Mouse (Mus musculus): ENCODE results near the gene Rap1b. TPM values are rescaled to one million over a fixed set of nuclear protein-coding genes. Genes with fewer than 3 reads are reported as not detected.

The Rap1b gene
- polyA plus RNA-seq, 1 experiment from 2014 or later, result 170 TPM

DNA sequence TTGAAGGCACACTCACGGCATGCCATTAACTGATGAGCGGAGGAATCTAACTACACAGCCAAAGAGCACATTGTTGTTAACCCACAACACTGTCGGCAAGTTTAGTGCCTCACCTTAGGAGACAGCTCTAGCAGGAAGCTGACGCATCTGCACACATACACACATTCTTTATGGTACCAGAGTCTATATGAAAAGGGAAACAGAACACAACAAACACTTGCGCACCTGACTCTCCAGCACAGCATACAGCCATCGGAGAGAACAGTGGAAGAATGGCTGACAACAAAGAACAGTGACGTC lies 77.7 kb downstream of the Rap1b start:
- no peaks in the 10 kb centered on the region for H3K4me1 ChIP-seq
- no peak overlapping the region for H3K27ac ChIP-seq (replicated peaks)
- H3K9me3 ChIP-seq (replicated peaks), result no peaks in the 10 kb centered on the region
- H3K4me3 ChIP-seq (replicated peaks), result no peak overlapping the region
- peaks cover 81% of the 10 kb centered on the region for H3K36me3 ChIP-seq
- 84% methylated on average over 7 of the region's 7 CpGs for WGBS
- no peak overlapping the region for H3K4me2 ChIP-seq (replicated peaks)
- H3K9ac ChIP-seq, result no peak overlapping the region
- ATAC-seq (ENCODE audit: insufficient number of reproducible peaks, low FRiP score, low TSS enrichment, low read depth), result no peak
- no peaks in the 10 kb centered on the region for H3K27me3 ChIP-seq

DNA sequence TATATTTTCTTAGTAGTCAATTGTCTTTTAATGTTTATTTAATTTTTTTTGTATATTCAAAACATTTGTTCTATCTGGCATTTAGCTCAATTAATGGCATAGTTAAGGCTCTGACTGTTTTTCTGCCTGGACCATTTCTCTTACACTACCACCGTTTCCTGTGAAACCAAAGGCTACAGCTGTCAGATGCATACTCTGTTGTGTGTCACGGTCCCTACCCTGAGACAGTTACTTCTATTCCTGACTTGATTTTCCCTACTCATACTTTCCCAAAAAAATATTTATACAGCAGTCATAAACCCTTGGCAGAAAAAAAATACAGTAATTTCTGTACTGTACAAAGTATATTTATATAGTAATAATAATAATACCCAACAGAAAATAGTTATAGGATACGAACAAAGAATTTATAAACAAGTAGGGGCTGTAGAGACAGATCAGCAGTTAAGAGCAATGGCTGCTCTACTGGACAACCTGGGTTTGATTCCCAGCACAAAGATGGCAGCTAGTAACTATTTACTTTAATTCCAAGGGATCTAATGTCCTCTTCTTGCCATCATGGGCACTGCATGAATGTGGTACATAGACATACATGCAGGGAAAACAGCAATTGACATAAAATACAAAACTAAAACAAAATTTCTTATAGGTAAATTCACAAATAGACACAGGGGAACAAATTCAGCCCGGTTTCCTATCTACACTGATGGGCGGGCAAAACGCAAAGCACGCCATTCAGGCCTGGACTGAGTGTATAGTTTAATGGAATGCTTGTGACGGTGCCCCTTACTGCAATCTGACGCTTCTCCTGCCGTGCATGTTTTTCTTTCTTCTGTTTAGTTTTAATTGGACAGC lies 78.3 kb downstream of the Rap1b start:
- no peak for ATAC-seq (ENCODE audit: insufficient number of reproducible peaks, low FRiP score, low TSS enrichment, low read depth)
- Histone ChIP-seq H3K9ac (no peak overlapping the region), H3K27ac (replicated peaks) (no peak overlapping the region), H3K27me3 (no peaks in the 10 kb centered on the region), H3K9me3 (replicated peaks) (no peaks in the 10 kb centered on the region), H3K4me2 (replicated peaks) (no peak overlapping the region), H3K4me3 (replicated peaks) (no peak overlapping the region), H3K36me3 (peaks cover 80% of the 10 kb centered on the region), H3K4me1 (no peaks in the 10 kb centered on the region)
- WGBS, result 84% methylated on average over 10 of the region's 10 CpGs

DNA sequence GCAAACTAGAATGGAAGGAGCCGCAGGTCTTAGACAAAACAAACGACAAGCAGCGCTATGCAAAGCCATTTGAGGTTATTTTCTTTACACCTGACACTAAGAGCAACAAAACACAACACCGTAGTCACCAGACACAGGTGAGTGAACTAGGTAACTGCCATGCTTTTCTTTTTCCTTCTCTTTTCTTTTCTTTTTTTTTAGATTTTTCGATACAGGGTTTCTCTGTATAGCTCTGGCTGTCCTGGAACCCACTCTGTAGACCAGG lies 79.0 kb downstream of the Rap1b start:
- Histone ChIP-seq H3K9ac (no peak overlapping the region), H3K4me2 (replicated peaks) (no peak overlapping the region), H3K27ac (replicated peaks) (no peak overlapping the region), H3K9me3 (replicated peaks) (no peaks in the 10 kb centered on the region), H3K27me3 (no peaks in the 10 kb centered on the region), H3K4me1 (no peaks in the 10 kb centered on the region), H3K36me3 (peaks cover 82% of the 10 kb centered on the region), H3K4me3 (replicated peaks) (no peak overlapping the region)
- 96% methylated on average over 5 of the region's 5 CpGs for WGBS
- no peak for ATAC-seq (ENCODE audit: insufficient number of reproducible peaks, low FRiP score, low TSS enrichment, low read depth)

DNA sequence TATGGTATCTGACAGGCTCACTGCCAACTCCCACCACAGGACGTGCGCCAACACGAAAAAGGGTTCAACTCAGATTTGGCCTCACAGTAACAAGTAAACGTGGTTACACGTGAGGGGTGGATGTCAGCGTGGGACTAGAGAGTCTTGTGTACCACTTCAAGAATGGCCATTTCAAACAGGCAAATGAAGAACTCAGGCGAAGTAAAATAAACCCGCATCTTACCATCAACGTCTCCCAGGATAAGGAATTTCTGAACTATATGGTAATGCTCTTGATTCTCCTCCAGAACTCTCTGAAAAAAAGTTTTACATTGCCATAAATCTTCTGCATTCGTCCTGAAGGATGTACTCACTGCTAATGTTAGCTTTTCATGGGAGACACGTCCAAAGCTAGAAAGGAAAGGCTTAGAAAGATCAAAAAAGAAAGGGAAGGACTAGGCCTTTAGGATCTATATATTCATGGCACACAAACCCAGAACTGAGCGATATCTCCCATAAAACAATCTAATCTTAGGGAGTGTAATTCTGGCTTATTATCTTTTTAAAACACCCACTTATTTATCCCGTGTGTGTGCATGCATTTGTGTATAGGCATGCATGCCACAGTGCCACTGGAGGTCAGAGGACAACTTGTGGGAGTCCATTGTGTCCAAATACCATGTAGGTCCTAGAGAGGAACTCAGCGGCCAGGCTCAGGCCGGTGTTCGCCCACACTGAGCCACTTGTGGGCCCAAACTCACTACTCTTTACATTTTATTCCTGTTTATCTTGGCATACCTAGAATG lies 79.5 kb downstream of the Rap1b start:
- 91% methylated on average over 16 of the region's 16 CpGs for WGBS
- Histone ChIP-seq H3K9me3 (replicated peaks) (no peaks in the 10 kb centered on the region), H3K27me3 (no peaks in the 10 kb centered on the region), H3K36me3 (peaks cover 82% of the 10 kb centered on the region), H3K4me1 (no peaks in the 10 kb centered on the region), H3K9ac (no peak overlapping the region), H3K27ac (replicated peaks) (no peak overlapping the region), H3K4me3 (replicated peaks) (no peak overlapping the region), H3K4me2 (replicated peaks) (no peak overlapping the region)
- ATAC-seq (ENCODE audit: insufficient number of reproducible peaks, low FRiP score, low TSS enrichment, low read depth), result no peak

GRCm38 (mm10) chr10:117765116-117765894 lies 80.5 kb downstream of the Rap1b start:
- Histone ChIP-seq H3K36me3 (peaks cover 82% of the 10 kb centered on the region), H3K4me3 (replicated peaks) (no peak overlapping the region), H3K9ac (no peak overlapping the region), H3K4me1 (no peaks in the 10 kb centered on the region), H3K9me3 (replicated peaks) (no peaks in the 10 kb centered on the region), H3K4me2 (replicated peaks) (no peak overlapping the region), H3K27me3 (no peaks in the 10 kb centered on the region), H3K27ac (replicated peaks) (no peak overlapping the region)
- WGBS, result 95% methylated on average over 11 of the region's 11 CpGs
- ATAC-seq (ENCODE audit: insufficient number of reproducible peaks, low FRiP score, low TSS enrichment, low read depth), result no peak

DNA sequence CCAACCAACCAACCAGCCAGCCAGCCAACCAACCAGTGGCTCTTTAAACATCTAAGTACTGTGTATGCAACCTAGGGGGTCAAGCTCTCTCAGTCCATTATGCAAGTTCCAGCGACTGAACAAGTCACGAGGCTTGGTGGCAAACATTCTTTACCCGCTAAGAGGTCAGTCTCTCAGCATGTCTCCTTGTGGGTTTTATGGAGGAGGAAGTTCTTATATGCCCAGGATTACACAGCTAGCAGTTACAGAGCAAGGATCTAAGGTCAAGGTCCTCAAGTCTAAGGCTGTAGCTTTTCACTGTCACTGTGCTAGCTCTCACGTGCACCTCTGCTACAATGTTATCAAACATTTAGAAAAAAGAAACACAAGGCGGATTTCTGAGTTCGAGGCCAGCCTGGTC lies 81.2 kb downstream of the Rap1b start:
- no peak for ATAC-seq (ENCODE audit: insufficient number of reproducible peaks, low FRiP score, low TSS enrichment, low read depth)
- Histone ChIP-seq H3K4me1 (no peaks in the 10 kb centered on the region), H3K27ac (replicated peaks) (no peak overlapping the region), H3K36me3 (peaks cover 82% of the 10 kb centered on the region), H3K4me2 (replicated peaks) (no peak overlapping the region), H3K27me3 (no peaks in the 10 kb centered on the region), H3K9ac (no peak overlapping the region), H3K9me3 (replicated peaks) (no peaks in the 10 kb centered on the region), H3K4me3 (replicated peaks) (no peak overlapping the region)
- 95% methylated on average over 6 of the region's 6 CpGs for WGBS

Other genes starting within 250 kb of the Rap1b start
- 60.5 and 68.7 TPM in 2 replicates for gene Cpm, start 216.5 kb downstream of the Rap1b start, polyA plus RNA-seq (2015; fragmentation: Nextera tagmentation; extraction: Ambion mirVana)
- gene Mdm2, start 135.3 kb downstream of the Rap1b start, polyA plus RNA-seq (2015; fragmentation: Nextera tagmentation; extraction: Ambion mirVana), result 43.9 and 57.8 TPM in 2 replicates
- 20.9 and 22.7 TPM in 2 replicates for gene Slc35e3, start 99.7 kb downstream of the Rap1b start, polyA plus RNA-seq (2015; fragmentation: Nextera tagmentation; extraction: Ambion mirVana)
- gene Nup107, start 53.3 kb downstream of the Rap1b start, polyA plus RNA-seq (2015; fragmentation: Nextera tagmentation; extraction: Ambion mirVana), result 50.7 and 50.8 TPM in 2 replicates